Mouse (Mus musculus): ENCODE results near the gene Txndc11. TPM values are rescaled to one million over a fixed set of nuclear protein-coding genes. Genes with fewer than 3 reads are reported as not detected.
"Not testable (repeated sequence)": the region's sequence is repeated elsewhere in the genome, so short reads cannot be mapped to it uniquely, and the experiment has no call there.

Txndc11 gene
- polyA plus RNA-seq (2012; rRNA removed), result 17.5 and 18.6 TPM in 2 replicates

DNA sequence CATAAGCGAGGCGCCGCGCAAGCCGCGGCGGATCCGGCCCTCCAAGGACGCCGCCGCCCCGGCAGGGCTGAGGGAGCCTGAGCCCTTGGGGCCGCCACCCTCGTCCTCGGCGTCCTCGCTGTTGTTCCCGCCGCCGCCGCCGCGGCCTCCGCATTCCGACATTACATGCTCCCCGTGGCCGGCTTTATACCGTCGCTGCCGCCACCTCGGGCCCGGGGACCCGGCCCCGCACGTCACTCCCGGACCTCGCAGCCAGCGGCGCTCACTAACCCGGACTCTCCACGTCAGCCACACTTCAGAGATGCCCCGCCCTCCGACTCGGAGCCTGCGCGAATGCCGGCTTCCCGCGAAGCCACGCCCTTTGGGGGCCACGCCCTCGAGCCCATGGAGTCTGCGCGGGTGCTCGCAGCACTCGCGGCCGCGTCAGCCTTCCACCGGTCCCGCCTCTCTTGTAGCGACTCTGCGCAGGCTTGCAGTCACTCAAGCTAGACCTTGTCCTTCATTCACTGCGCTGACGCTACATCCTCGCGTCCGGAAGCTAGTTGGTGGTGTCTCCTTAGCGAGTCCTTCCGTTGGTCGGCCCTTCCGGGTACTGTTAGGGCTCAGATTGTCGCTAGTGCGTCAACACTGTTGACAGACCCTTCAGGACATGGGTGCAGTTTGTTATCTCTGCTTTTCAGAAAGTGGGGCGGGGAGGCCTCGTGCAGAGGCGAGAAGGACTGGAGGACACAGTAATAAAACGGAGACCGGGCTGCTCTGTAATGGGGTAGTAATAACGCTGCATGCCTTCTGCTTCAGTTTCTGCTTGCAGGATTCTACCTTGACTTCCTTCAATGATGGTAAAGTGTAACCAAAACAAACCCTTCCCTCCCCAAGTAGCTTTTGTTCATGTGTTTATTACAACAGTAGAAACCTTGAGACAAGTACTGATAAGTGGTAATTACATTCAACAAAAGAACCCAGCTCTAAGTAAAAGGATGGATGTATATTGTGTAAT is at the start of gene Txndc11:
TSS of gene Txndc11 (minus strand) at position 303 of the 997 bp plus-strand sequence.
- DNase-seq (ENCODE audit: low spot score), result peak; percentile 98

DNA sequence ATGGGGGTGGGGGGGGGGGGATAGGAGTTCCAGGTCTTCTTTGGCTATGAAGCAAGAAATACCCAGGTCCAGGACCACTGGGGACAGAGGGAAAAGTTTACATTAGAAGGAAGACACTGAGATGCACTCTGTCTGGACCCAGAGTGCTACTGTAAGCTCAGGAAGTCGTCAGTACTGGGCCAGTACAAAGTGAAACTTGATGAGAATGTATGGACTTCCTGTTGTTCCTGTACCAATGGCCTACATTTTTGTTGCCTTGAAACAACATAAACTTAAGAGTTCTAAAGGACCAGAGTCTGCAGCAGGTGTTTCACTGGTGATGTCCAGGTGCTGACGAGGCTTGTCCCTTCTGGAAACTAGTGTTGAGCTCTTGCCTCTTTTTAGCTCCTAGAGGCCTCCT is 43.0 kb upstream of the Txndc11 start:
- DNase-seq (ENCODE audit: low spot score), result no peak

DNA sequence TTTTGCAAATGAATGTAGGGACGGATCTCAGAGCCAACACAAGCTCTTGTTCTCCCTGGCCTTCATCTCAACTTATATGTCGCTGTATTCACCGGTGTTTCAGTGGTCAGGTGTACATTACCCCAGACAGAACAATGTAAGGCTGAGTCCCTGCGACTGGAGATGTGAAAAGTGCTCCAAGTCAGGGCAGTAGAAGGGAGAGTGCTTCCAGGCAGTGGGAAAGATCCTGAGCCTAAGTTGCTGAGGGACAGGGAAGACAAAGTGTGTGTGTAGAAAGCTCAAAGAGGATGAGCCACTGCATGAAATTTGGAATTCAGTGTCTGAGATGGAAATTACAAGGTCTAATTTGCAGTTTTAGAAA is 42.4 kb upstream of the Txndc11 start:
- DNase-seq (ENCODE audit: low spot score), result no peak

DNA sequence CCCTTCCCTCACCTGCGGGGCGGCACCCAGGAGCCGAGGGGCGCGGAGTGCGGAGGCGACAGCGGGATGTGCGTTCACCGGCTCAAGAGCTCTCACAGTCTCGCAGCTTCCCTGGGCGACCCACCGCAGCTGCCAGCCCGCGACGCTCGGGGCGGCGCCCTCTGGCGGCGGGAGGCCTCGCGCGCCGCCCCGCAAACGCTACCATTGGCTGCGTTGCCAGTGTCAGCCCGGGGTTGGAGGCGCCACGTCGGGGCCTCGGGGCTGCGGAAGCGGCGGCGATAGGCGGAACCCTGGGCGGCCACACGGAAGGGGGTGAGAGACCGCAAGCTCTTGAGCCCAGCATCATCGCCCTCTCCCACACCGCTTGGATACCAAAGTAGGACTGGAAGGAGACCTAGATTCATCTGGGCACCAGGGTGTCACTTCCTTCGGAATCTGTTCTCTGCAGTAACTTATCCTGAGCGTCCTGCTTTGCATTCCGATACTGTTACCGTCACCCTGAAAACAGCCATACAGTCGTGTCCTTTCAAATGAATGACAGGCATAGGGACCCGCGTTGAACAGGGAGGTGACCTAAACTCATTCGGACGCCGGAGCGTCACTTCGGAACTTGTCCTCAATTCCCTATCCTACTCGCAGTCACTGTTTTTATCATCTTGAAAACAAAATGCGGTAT is 41.9 kb upstream of the Txndc11 start, which contains the start of gene Zc3h7a:
TSS of gene Zc3h7a (minus strand) at position 186 of the 676 bp plus-strand sequence.
- DNase-seq (ENCODE audit: low spot score), result peak; percentile 85

DNA sequence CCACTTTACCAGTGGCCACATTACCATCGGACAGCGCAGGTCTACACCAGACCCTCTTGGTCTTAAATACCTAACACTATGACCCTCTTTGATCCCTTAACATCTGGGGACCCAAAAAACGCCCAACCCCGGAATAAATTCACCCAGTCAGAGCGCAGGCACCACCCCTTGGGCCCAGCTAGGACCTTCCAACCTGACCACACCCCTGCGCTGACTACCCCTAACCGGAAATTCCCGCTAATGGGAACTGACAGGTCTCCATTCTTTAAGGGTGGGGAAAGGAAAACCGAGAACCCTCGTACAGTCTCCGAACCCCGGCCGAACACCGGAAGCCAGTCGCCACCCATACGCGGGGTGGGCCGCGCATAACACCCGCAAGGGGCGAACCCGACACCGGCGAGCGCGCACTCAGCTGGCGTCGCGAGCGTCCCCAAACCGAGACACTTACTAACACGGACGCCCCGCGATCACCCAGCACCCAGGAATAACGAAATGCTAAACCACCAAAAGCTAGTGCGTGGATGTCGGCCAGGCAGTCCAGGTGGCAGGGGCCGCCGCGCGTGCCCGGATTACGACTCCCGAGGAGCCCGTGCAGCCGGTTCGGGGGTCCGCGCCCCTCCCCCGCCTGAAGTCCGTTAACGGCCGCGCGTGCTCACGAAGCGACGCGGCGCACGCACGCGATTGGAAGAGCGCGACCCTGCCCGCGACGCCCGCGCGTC is 41.2 kb upstream of the Txndc11 start:
- DNase-seq (ENCODE audit: low spot score), result peak; percentile 61

DNA sequence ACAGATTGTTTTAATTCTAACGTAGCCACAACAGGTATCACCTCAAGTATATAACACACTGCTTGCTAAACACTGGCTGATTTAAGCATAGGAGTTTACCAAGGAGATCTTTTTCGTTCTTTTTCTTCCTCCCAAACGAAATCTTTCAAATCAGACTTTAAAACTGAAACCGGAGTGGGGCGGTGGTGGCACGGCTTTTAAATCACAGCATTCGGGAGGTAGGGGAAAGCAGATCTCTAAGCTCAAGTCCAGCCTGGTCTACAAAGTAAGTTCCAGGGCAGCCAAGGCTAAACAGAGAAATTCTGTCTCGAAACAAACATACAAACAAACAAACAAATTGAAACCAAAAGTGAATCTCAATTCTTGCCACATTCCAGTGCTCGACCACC is 40.6 kb upstream of the Txndc11 start:
- DNase-seq (ENCODE audit: low spot score), result no peak

DNA sequence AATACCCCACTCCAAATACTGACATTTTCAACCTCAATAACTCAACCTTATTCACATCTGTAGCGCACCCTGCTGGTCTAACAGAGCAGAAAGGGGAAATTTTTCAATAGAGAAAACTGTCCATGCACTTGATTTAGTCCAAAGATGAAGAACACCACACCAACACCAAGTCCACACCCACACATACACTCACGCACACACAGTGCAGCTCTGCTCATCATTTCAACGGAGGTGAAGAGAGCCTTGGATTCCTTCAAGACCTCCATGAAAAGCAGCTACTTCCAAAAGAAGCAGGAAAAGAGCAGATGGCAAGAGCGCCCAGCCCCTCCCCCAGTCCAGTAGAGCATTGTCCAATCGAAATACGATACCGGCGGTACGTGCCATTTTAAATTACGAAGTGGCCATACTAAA is 40.2 kb upstream of the Txndc11 start:
- DNase-seq (ENCODE audit: low spot score), result no peak

DNA sequence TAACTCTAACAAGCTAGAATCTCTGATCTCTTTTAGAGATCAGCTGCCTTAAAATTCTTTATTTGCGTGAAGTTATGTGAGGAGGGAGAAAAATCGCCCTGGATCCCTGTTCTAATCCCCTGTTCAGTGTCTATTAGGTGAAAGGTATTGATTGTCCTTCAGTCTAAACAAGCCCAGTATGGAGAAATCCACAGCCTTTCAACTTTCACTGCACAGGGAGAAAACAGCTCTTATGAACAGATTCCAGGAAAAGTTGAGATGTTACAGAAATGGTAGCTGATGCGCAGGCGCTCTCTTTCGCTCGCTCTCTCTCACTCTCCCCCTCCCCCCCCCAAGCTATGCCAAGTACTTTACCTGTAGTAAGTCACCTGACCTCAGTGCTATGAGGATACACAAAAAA is 37.2 kb upstream of the Txndc11 start:
- no peak for DNase-seq (ENCODE audit: low spot score)

DNA sequence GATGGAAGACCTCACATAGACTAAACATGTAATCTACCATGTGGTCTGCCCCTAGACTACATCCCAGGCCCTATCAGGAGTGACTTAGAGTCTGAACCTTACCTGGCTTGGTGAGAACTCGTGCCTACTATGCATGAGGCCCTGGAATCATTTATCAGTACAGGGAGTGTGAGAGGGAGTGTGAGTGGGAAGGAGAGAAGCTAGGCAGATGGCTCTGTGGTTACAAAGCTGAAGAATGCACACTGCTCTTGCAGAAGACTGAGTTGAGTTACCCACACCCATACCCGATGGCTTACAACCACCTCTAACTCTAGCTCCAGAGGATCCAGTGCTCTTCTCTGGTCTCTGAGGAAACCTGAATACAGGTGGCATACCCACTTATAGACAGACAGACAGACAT is 32.0 kb upstream of the Txndc11 start:
- no peak for DNase-seq (ENCODE audit: low spot score)

DNA sequence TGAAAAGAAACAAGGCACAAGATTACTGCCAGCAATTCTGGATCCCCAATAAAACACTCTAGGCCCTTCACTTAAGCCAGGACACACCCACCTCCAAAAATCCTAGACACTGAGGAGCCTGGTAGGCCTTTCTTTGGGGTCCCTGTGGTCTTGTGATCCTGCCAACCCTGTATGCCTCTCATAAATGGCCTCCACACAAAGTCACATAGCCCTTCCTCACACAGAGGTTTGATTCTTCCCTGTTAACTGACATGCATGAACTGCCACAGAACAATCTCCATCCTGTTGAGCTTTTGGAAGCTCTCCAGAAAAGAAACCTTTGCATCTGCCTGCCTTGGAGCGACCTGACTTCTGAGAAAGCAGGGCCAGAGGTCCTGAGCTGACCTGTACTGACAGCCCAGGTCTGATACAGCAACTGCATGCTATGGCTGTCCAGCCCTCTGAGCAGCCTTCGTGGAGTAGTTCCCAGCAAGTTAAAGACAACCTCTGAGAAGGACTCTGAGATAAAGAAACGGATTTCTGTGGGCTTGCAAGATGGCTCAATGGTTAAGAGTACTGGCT is 30.3 kb upstream of the Txndc11 start:
- DNase-seq (ENCODE audit: low spot score), result no peak

DNA sequence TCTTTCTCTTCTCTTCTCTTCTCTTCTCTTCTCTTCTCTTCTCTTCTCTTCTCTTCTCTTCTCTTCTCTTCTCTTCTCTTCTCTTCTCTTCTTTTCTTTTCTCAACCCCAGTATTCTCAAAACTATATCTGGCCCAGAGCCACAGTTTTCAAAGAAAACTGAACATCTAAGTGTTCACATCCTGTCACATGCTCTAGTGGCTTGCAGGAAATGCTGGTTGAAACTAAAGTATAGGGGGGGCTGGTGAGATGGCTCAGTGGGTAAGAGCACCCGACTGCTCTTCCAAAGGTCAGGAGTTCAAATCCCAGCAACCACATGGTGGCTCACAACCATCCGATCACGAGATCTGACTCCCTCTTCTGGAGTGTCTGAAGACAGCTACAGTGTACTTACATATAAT is 23.3 kb upstream of the Txndc11 start:
- DNase-seq (ENCODE audit: low spot score), result not testable (repeated sequence)

DNA sequence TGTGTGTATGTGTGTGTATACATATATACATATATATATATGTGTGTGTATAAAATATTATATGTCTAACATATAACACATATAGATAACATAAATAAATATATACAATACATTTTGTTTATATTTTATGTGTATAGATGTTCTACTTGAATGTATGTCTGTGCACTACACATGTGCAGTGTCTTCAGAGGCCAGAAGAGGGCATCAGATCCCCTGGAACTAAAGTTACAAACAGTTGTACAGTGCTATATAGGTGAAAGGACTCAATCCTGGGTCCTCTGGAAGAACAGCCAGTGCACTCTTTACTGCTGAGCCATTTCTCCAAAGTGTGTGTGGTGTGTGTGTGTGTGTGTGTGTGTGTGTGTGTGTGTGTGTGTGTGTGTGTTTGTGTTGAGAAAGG is 20.1 kb upstream of the Txndc11 start:
- no peak for DNase-seq (ENCODE audit: low spot score)

DNA sequence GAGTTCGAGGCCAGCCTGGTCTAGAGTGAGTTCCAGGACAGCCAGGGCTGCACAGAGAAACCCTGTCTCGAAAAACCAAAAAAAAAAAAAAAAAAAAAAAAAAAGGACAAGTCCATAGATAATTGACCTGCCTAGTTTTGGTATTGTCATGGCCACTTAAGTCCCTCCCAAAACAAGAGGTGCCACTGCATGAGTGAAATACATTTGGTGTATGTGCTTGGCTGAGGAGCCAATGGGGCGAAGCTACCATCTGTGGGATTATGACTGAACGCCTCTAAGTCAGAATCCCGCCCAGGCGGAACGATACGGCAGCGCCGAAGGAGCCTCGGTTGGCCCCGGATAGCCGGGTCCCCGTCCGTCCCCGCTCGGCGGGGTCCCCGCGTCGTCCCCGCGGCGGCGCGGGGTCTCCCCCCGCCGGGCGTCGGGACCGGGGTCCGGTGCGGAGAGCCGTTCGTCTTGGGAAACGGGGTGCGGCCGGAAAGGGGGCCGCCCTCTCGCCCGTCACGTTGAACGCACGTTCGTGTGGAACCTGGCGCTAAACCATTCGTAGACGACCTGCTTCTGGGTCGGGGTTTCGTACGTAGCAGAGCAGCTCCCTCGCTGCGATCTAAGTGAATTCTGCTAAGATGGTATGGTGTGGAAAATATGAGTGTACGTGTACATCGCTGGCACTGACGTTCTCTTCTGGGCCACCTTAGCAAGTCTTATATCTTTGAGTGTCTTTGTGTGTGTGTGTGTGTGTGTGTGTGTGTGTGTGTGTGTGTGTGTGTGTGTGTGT is 9.4 kb upstream of the Txndc11 start:
- DNase-seq (ENCODE audit: low spot score), result peak; percentile 100

DNA sequence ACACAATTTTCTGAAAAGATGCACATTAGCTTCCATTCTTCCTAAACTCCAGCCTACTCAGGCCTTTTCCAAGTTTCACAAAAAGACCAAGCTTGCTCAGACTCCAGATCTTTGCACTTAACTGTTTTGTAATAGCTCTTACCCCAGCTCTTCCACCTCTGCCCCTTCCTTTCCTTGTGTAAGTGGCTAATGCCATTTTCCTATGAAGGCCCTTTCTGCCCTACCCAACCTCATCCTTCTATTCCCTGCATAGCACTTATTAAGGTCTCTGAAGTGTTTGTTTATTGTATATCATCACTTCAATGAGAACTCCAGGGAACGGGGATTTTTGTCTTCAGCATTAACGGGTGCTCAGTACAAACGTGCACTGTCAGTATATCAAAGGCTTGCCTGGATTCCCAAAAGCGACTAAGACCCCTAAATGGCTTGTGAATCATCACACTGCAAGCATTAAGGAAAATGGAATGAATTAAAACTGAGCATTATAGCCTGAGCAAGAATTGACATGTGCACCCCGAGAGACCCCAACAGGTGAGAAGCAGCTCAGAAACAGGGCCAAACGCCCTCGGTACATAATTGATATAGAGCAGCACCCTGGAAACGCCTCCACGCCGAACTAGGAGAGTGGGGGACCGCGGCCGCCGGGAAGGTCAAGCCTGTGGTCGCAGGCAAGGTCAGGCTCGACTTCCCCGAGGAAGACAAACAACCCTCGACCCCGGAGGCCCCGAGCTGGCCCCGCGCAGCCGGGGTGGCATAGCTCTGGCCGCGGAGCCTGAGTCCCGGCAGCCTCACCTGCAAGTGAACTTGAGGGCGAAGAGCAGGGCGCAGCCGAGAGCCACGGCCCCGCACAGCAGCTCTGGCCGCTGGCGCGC is 738 bp downstream of the Txndc11 start:
- DNase-seq (ENCODE audit: low spot score), result no peak

DNA sequence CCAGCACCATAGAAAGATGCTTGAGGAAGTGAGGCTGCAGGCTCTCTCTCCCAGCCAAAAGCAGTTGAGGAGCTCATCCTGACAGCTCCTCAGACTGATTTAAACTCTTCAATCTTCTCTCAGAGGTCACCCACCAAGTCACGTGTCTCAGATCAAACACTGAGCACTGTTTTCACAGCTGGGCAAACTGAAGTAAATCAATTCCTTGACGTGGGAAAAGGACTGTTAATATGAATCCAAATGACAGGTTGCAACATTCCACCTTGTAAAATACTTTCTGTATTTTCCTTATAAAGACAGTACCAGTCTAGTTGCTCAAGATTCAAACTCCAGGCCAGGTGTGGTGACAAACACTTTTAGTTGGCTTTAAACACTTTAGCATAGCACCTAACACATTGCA is 1.6 kb downstream of the Txndc11 start:
- no peak for DNase-seq (ENCODE audit: low spot score)

DNA sequence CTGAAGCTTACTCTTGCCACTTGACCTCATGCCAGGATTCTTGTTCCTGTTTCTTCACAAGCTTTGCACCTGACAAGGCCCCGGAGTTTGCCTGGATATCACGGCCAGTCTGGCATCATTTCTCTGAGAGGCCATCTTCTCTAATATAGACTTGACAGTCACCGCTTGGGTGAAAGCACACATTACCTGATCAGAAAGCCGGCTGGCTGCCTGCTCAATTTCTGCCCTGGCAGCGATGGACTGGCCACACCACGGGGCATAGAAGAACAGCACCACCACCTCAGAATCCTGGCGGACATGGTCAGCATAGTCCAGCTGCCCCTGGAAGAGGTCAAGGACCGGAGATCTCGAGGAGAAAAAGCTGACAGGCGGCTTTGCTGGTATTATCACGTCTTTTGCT is 6.1 kb downstream of the Txndc11 start:
- DNase-seq (ENCODE audit: low spot score), result no peak

DNA sequence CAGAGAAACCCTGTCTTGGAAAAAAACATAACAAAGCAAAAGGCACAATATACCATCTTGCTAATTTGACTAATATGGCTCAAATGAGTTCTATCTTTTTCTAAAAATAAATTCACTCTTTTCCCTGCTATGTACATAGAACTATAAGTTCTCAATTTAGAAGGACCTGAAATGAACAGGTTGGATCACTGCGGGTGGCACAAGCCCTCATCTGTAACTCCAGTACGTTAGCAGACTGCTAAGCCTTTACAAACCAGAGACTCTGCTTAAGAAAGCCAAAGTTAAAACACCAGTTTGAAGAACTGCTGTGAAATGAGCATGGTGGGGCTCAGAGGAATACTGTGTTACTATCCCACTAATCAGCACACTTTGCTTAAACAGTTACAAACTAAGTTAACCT is 9.1 kb downstream of the Txndc11 start:
- no peak for DNase-seq (ENCODE audit: low spot score)

DNA sequence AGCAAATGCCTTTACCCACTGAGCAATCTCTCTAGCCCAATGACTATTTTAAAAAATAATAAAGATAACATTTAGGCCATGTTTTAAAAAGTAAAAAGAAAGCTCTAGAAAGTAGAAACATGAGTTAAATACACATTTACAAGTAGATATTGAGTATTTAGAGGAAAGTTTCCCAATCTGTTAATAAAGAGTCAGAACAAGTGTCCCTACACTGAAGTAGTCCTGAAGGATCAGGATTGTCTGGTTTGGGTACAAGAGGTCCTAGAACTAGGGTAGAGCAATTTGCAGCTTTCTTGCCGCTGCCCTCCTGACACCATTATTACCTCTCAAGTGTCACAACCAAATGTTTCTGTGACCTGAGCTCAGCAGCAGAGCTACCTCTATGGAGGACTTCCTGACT is 10.3 kb downstream of the Txndc11 start:
- DNase-seq (ENCODE audit: low spot score), result no peak

DNA sequence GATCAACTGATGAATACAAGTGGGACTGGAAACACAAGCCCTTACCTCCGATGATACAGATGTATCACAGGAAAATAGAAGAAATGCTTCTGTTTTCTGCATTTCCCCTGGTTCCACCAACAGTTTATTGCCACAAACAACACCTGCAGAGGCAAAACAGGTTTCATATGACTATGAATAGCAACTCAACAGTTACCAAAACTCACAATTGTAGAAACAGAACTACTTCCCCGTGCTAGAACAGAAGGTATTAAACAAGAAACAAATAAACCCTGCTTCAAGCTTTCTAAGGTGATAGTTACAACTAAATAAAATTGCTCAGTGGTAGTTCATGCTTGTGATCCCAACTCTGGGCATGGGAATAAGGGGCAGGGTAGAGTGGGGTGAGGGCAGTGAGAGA is 11.8 kb downstream of the Txndc11 start:
- DNase-seq (ENCODE audit: low spot score), result no peak

DNA sequence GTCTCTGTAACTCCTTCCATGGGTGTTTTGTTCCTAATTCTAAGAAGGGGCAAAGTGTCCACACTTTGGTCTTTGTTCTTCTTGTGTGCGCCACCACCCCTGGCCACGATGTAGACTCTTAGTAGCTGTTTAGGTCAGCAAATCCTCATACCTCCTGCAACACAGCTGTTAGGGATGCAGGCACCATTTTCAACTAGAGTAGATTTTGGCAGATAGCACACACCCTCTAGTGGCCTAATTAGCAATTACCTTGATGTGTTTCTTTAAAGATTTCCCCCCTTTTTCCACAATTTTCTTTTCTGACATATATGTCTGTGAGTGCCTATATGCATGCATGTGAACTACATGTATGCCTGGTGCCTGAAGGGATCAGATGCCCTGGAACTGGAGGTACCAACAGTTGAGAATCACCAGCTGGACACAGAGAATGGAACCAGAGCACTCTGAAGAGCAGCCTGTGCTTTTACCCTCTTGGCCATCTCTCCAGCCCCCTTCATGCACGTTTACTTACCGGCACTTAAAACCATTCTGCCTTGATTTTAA is 25.2 kb downstream of the Txndc11 start:
- DNase-seq (ENCODE audit: low spot score), result no peak

Data from urinary bladder, adult 2 months (tissue).